Mouse (Mus musculus) adrenal gland, adult 2 months (tissue): ENCODE measurements around the gene Acyp2. TPM values are rescaled to one million over a fixed set of nuclear protein-coding genes. Genes with fewer than 3 reads are reported as not detected.
"Not testable (repeated sequence)": the region's sequence is repeated elsewhere in the genome, so short reads cannot be mapped to it uniquely, and the experiment has no call there.

ENCODE experiments used
- DNase-seq: peaks from one replicate; pipeline ENCODE4 v3.0.0; 2021
- long read RNA-seq: library from polyadenylated mRNA; stranded (forward); transcript quantifications from one replicate; pipeline ENCODE4 v2.0.0, GENCODE M21; 2021
- polyA plus RNA-seq: library from polyadenylated mRNA; depleted of rRNA; stranded (reverse); fragments of >200 nt; gene quantifications from 2 replicates; pipeline ENCODE4 v1.2.3, GENCODE M21; 2012; rRNA removed
- total RNA-seq, 2 experiments: library from RNA; stranded (reverse); gene quantifications; 2 replicates each; pipeline ENCODE4 v1.2.3; 2021

Gene Acyp2
- total RNA-seq (10 to 100 TPM; 25.9 to 37.1 TPM), polyA plus RNA-seq (3.9 TPM in 2 replicates)
- long read RNA-seq, transcript Acyp2-201 (4 exons, 863 nt) = major isoform, 5 of 10 reads
- long read RNA-seq, partial matches to known transcripts = 4 of 10 reads
- long read RNA-seq, other reads (novel, unspliced or antisense) = 1 of 10 reads

- peak; percentile 95 for DNase-seq
Measured at GRCm38 (mm10) chr11:30649001-30649637, at the start of gene Acyp2. Gene Acyp2, minus strand, starts transcription at chr11:30649587.

DNA sequence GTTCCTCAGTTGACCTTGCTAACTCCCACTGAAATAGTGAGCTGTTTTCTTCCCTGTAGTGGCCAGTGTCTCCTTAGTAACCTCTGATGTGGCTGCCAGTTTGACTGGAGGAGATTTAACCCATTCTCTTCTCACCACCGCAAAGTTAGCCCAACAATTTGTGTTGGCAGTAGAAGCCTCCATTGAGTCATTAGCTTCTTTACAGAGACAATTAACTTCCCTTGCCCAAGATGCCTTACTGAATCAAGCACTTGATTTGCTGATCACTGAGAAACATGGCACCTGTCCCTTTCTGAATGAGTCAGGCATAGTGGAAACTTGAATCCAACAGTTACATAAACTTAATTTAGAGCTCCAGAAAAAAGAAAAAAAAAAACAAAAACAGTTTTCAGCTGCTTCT, 40.0 kb upstream of the Acyp2 start:
- no peak for DNase-seq

DNA sequence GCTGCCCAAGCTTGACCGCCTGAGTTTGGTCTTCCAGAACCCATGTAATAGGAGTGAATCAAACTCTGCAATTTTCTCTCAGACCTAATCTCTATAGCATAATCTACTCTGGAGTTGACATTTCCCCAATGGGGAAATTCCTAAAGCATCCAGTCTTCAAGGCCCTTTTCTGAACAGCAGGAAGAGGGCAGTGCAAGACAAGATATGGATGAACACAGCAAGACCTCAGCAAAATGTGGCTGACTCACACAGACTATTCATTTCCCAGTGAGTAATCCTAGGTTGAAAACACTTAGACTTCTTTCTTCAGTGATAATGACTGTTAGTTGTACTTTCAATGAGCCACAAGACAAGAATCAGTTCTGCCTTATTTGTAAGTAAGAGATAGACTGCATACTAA, 26.7 kb upstream of the Acyp2 start:
- DNase-seq = peak; percentile 64

DNA sequence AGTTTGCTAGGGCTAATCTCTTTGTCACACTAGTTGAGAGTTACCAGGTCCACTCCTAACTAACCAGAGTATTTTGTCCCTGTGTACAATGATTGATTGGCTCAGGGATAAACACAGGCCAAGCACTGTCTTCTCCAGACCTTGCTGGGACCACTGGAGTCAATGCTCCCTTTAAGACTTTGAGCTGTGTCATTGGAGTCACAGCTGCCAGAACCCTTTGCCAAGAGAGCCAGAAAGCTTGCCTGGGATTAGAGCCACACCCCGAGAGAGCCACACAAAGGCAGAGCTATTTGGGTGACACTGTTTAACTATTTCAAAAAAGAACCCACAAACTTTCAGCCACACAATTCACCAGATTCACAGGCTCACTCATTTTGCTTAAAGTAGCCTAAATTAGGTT, 23.3 kb upstream of the Acyp2 start:
- peak; percentile 6 for DNase-seq

GRCm38 (mm10) chr11:30663001-30663400, 13.6 kb upstream of the Acyp2 start:
- DNase-seq = no peak

DNA sequence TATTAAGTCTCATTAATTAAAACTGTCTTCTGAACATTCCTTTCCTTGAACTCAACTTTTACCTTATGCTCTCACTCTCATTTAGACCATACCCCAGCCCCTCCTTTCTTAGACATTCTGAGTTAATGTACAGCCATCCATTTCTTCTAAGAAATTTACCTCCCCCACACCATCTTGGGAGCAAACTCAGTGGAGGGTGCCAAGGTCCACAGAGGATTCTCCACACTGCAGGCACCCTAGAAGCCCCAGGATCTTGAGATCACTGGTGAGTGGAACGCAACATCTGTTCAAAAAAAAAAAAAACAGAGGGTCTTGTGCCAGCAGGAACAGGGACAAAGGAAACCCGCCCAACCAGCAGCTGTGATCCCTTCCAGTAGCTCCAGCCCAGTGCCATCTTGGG, 13.2 kb upstream of the Acyp2 start:
- DNase-seq = no peak

DNA sequence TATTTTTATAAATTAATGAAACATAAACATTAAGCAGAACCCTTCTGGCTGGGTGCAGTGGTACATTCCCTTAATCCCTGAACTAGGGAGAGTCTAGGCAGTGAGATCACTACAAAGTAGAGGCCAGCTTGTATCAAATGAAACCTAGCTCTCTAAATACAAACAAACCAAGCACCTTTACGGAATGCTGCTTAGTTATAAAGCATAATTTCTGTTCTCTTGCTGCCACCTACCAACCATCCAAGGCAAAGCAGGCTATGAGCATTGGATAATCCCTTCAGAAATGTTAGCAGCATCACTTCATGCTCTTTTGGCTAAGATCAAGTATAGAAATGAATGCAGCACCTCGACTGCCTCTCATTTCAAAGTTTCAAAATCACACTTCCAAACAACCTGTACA, 7.7 kb upstream of the Acyp2 start:
- peak; percentile 40 for DNase-seq

GRCm38 (mm10) chr11:30656060-30656459, 6.7 kb upstream of the Acyp2 start:
- DNase-seq = no peak

DNA sequence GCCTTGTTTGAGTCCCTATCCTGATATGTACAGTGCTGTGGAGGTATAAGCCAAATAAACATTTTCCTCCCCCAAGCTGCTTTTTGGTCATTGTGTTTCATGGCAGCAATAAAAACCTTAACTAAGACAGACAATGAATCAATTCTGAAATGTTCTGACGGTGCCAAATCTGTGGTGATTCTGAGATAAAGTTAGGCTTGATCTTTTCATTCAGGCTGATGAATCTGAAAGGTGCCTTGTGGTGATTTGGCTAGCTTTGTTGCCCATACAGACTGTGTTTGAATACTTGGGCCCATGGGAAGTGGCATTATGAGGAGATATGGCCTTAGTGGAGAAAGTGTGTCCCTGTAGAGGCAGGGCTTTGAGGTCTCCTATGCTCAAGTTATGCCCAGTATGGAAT, 1.0 kb upstream of the Acyp2 start:
- peak; percentile 5 for DNase-seq

DNA sequence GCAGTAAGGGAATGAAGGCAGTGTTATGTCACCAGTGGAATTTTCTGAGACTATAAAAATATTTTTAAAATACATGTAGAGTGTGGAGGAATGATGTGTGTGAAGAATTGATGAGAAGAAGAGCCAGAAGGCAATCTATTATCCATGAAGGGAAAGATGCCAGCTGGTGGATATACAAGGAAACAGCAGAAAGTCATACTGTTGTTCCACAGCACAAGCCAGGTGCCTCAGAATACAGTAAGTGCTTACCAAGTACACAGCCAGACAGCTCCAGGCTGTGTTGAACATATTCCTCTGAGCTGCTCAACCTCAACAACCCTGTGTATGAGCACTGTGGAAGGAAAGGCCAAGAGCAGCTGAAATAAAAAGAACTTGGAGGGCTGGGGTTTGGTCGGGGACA, 13.7 kb downstream of the Acyp2 start:
- no peak for DNase-seq

- no peak for DNase-seq
Measured at GRCm38 (mm10) chr11:30630514-30630913, 18.9 kb downstream of the Acyp2 start.

DNA sequence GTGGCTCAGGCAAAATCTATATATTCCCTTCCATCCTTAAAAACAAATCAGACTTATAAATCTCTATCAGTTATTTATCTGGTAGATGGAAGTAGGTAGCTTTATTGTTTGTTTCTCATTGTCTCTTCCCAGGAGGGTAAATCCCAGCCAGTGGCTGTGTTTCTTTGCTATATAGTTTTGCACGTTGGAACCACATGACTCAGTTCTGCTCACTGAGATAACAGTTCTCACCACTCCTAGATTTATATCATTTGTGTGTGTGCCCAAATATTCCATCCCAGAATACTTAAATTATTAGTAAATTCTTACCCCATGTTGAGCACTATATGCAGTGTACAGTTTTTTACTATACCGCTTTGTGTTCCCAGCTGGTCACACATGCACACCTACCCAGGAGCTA, 26.2 kb downstream of the Acyp2 start:
- no peak for DNase-seq

DNA sequence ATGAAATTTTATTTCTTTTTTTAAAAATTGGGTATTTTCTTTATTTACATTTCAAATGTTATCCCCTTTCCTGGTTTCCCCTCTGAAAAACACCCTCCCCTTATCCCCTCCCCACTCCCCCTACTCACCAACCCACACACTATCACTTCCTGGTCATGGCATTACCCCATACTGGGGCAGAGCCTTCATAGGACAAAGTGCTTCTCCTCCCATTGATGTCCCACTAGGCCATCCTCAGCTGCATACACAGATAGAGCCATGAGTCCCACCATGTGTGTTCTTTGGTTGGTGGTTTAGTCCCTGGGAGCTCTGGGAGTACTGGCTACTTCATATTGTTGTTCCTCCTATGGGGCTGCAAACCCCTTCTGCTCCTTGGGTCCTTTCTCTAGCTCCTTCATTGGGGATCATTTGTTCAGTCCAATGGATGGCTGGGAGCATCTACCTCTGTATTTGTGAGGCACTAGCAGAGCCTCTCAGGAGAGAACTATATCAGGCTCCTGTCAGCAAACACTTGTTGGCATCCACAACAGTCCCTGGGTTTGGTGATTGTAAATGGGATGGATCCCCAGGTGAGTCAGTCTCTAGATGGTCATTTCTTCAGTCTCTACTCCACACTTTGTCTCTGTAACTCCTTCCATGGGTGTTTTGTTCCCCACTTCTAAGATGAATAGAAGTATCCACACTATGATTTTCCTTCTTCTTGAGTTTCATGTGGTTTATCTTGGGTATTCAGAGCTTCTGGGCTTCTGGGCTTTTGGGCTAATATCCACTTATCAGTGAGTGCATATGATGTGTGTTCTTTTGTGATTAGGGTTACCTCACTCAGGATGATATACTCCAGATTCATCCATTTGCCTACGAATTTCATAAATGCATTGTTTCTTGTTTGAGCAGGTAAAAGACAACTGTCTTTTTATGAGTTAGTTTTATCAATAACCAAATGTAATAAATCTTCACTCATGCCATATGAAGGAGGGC, 27.7 kb downstream of the Acyp2 start:
- not testable (repeated sequence) for DNase-seq

- no peak for DNase-seq
Measured at GRCm38 (mm10) chr11:30618235-30618634, 31.2 kb downstream of the Acyp2 start.

DNA sequence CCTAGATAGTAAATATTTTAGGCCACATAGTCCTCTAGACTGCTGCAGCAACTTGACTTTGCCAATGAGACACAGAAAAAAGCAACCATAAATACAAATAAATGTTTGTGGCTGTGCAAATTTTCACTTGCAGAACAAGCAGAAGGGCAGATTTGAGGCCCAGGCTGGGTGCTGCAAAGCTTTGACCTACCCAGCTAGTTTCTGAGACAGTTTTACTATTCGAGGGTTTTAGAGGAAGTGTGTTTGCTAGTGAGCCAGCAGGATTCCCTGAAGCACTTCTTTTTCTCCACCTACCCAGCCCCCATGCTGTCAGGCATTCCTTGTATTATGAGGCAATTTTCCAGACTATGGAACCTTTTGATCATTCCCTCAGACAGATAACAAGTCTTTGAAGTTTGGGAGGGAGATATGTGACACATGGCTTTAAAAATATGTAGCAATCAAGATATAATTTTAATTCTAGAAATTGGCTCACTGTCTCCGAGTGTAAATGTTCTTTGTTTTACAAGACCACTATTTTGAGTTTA, 31.8 kb downstream of the Acyp2 start:
- DNase-seq = peak; percentile 45

DNA sequence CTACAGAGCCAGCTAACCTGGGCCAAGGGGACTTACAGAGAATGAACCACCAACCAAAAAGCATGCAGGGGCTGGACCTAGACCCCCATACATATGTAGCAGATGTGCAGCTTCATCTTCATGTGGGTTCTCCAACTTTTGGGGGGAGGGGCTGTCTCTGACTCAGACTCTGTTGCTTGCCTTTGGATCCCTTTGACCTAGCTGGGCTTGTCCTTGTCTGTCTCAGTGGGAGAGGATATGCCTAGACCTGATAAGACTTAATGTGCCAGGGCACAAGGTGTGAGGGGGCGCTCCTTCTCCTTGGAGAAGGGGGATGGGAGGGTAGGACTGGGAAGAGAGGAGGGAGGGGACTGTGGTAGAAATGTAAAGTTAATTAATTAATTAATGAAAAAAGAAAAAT, 33.4 kb downstream of the Acyp2 start:
- peak; percentile 3 for DNase-seq

DNA sequence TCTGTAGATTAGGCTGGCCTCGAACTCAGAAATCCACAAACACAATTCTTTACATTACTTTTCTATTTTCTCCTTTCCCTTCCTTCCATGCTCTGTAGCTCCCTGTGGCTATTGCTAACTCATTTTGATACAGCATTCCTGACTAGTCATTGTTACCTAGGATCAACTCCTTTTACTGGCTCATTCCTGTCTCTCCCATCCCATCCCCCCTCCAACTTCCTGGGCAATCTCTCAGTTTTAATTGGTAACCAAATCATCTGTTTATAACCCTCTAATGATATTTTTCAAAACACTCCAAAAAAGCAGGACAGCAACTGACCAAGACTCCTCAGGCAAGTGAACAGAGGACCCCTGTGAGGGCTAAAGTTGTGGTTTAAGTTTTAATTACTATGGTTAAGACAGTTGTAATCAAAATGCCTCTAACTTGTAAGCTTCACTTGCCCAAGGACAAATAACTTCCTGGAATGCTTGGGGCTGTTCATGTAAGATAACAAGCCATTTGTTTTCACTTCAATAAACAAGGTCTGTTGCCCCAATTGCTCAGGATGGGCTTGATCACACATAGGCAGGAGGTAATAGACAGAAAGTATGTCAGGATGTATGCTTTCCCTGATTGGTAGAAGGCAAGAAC, 35.4 kb downstream of the Acyp2 start:
- DNase-seq = no peak

DNA sequence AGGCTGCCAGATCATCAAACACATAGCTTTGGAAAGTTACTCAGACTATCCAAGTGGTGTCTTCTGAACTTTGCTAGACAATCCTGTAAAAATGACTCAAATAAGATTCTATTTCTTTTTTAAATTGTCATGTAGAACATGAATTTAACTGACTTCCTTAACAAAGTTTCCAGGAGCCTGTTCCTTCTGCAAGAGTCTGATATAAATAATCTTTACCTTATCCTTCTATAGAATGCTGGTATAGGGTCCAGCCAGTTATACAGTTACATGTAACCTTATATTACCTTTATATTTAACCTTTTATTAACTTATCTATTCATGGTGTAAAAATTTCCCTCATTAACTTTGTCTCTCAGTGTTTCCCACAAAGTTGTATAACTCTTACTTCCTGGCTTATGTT, 36.7 kb downstream of the Acyp2 start:
- no peak for DNase-seq

- DNase-seq = no peak
Measured at GRCm38 (mm10) chr11:30609247-30609646, 40.1 kb downstream of the Acyp2 start.

GRCm38 (mm10) chr11:30607587-30608518, 41.5 kb downstream of the Acyp2 start:
- no peak for DNase-seq

- DNase-seq = no peak
Measured at GRCm38 (mm10) chr11:30597259-30597658, 52.1 kb downstream of the Acyp2 start.
